Mouse (Mus musculus): Measurements from ENCODE around the gene Lrpprc.

- TF ChIP-seq CTCF (IDR thresholded peaks at IDR 0.05; ENCODE audit: low read depth) (no peak), EP300 (IDR thresholded peaks at IDR 0.05; ENCODE audit: low read depth) (no peak)
These were observed 31.6 kb downstream of the Lrpprc start for GRCm38 (mm10) chr17:84758971-84759370.
